Mouse (Mus musculus): ENCODE results near the gene Mrpl19. TPM values are rescaled to one million over a fixed set of nuclear protein-coding genes. Genes with fewer than 3 reads are reported as not detected.

Mrpl19 gene
- polyA plus RNA-seq, 1 experiment: 5.6 TPM

- no peak for DNase-seq
These were observed 348 bp upstream of the Mrpl19 start for GRCm38 (mm10) chr6:81966068-81966544.

GRCm38 (mm10) chr6:81960284-81960683, 5.5 kb downstream of the Mrpl19 start:
- no peaks in the 10 kb centered on the region for H3K27me3 ChIP-seq (ENCODE audit: control insufficient read depth, insufficient read depth, low read length)
- peaks cover 2% of the 10 kb centered on the region for H3K4me1 ChIP-seq (replicated peaks; ENCODE audit: control insufficient read depth, insufficient read depth, low read length)
- no peak overlapping the region for H3K27ac ChIP-seq (ENCODE audit: control insufficient read depth, insufficient read depth, low read length)
- 100% methylated on average over 1 of the region's 1 CpGs for WGBS
- DNase-seq: no peak
- TF ChIP-seq POLR2A (IDR thresholded peaks at IDR 0.05; ENCODE audit: control insufficient read depth, extremely low read depth, insufficient read depth, low read length, poor library complexity) (no peak), CTCF (IDR thresholded peaks at IDR 0.05; ENCODE audit: borderline replicate concordance, control insufficient read depth, extremely low read depth, insufficient read depth, low read length, poor library complexity) (no peak)
- peaks cover 45% of the 10 kb centered on the region for H3K36me3 ChIP-seq (ENCODE audit: control insufficient read depth, insufficient read depth, low read length)
- H3K4me3 ChIP-seq (ENCODE audit: control insufficient read depth, insufficient read depth, low read length): no peak overlapping the region

More at GRCm38 (mm10) chr6:81966068-81966544, 348 bp upstream of the Mrpl19 start:
- H3K4me1 ChIP-seq (replicated peaks; ENCODE audit: control insufficient read depth, insufficient read depth, low read length): peaks cover 3% of the 10 kb centered on the region
- no peak overlapping the region for H3K4me3 ChIP-seq (ENCODE audit: control insufficient read depth, insufficient read depth, low read length)
- 67% methylated on average over 2 of the region's 2 CpGs for WGBS
- TF ChIP-seq CTCF (IDR thresholded peaks at IDR 0.05; ENCODE audit: borderline replicate concordance, control insufficient read depth, extremely low read depth, insufficient read depth, low read length, poor library complexity) (no peak), POLR2A (IDR thresholded peaks at IDR 0.05; ENCODE audit: control insufficient read depth, extremely low read depth, insufficient read depth, low read length, poor library complexity) (no peak)
- no peaks in the 10 kb centered on the region for H3K27me3 ChIP-seq (ENCODE audit: control insufficient read depth, insufficient read depth, low read length)
- H3K27ac ChIP-seq (ENCODE audit: control insufficient read depth, insufficient read depth, low read length): no peak overlapping the region
- H3K36me3 ChIP-seq (ENCODE audit: control insufficient read depth, insufficient read depth, low read length): peaks cover 15% of the 10 kb centered on the region

- H3K27me3 ChIP-seq (ENCODE audit: control insufficient read depth, insufficient read depth, low read length): no peaks in the 10 kb centered on the region
- DNase-seq: no peak
- no peak overlapping the region for H3K4me3 ChIP-seq (ENCODE audit: control insufficient read depth, insufficient read depth, low read length)
- peaks cover 45% of the 10 kb centered on the region for H3K36me3 ChIP-seq (ENCODE audit: control insufficient read depth, insufficient read depth, low read length)
- 96% methylated on average over 8 of the region's 8 CpGs for WGBS
- H3K27ac ChIP-seq (ENCODE audit: control insufficient read depth, insufficient read depth, low read length): no peak overlapping the region
- H3K4me1 ChIP-seq (replicated peaks; ENCODE audit: control insufficient read depth, insufficient read depth, low read length): no peaks in the 10 kb centered on the region
- TF ChIP-seq POLR2A (IDR thresholded peaks at IDR 0.05; ENCODE audit: control insufficient read depth, extremely low read depth, insufficient read depth, low read length, poor library complexity) (no peak), CTCF (IDR thresholded peaks at IDR 0.05; ENCODE audit: borderline replicate concordance, control insufficient read depth, extremely low read depth, insufficient read depth, low read length, poor library complexity) (no peak)
These were observed 5.9 kb downstream of the Mrpl19 start for GRCm38 (mm10) chr6:81959866-81960265.

- no peak for DNase-seq
- Histone ChIP-seq H3K27ac (ENCODE audit: control insufficient read depth, insufficient read depth, low read length) (no peak overlapping the region), H3K4me1 (replicated peaks; ENCODE audit: control insufficient read depth, insufficient read depth, low read length) (no peaks in the 10 kb centered on the region), H3K27me3 (ENCODE audit: control insufficient read depth, insufficient read depth, low read length) (no peaks in the 10 kb centered on the region), H3K4me3 (ENCODE audit: control insufficient read depth, insufficient read depth, low read length) (no peak overlapping the region), H3K36me3 (ENCODE audit: control insufficient read depth, insufficient read depth, low read length) (peaks cover 47% of the 10 kb centered on the region)
- 96% methylated on average over 11 of the region's 11 CpGs for WGBS
- no peak for TF ChIP-seq CTCF (IDR thresholded peaks at IDR 0.05; ENCODE audit: borderline replicate concordance, control insufficient read depth, extremely low read depth, insufficient read depth, low read length, poor library complexity)
- TF ChIP-seq POLR2A (IDR thresholded peaks at IDR 0.05; ENCODE audit: control insufficient read depth, extremely low read depth, insufficient read depth, low read length, poor library complexity): no peak
These were observed 7.8 kb downstream of the Mrpl19 start for GRCm38 (mm10) chr6:81957992-81958391.

GRCm38 (mm10) chr6:81956399-81956798, 9.4 kb downstream of the Mrpl19 start:
- no peaks in the 10 kb centered on the region for H3K4me1 ChIP-seq (replicated peaks; ENCODE audit: control insufficient read depth, insufficient read depth, low read length)
- TF ChIP-seq CTCF (IDR thresholded peaks at IDR 0.05; ENCODE audit: borderline replicate concordance, control insufficient read depth, extremely low read depth, insufficient read depth, low read length, poor library complexity) (no peak), POLR2A (IDR thresholded peaks at IDR 0.05; ENCODE audit: control insufficient read depth, extremely low read depth, insufficient read depth, low read length, poor library complexity) (no peak)
- no peaks in the 10 kb centered on the region for H3K27me3 ChIP-seq (ENCODE audit: control insufficient read depth, insufficient read depth, low read length)
- peak; percentile 18 for DNase-seq
- 94% methylated on average over 4 of the region's 4 CpGs for WGBS
- peaks cover 47% of the 10 kb centered on the region for H3K36me3 ChIP-seq (ENCODE audit: control insufficient read depth, insufficient read depth, low read length)
- no peak overlapping the region for H3K4me3 ChIP-seq (ENCODE audit: control insufficient read depth, insufficient read depth, low read length)
- no peak overlapping the region for H3K27ac ChIP-seq (ENCODE audit: control insufficient read depth, insufficient read depth, low read length)

GRCm38 (mm10) chr6:81955133-81955532, 10.6 kb downstream of the Mrpl19 start:
- no peaks in the 10 kb centered on the region for H3K27me3 ChIP-seq (ENCODE audit: control insufficient read depth, insufficient read depth, low read length)
- H3K4me3 ChIP-seq (ENCODE audit: control insufficient read depth, insufficient read depth, low read length): no peak overlapping the region
- no peaks in the 10 kb centered on the region for H3K4me1 ChIP-seq (replicated peaks; ENCODE audit: control insufficient read depth, insufficient read depth, low read length)
- TF ChIP-seq CTCF (IDR thresholded peaks at IDR 0.05; ENCODE audit: borderline replicate concordance, control insufficient read depth, extremely low read depth, insufficient read depth, low read length, poor library complexity): no peak
- no peak for TF ChIP-seq POLR2A (IDR thresholded peaks at IDR 0.05; ENCODE audit: control insufficient read depth, extremely low read depth, insufficient read depth, low read length, poor library complexity)
- H3K36me3 ChIP-seq (ENCODE audit: control insufficient read depth, insufficient read depth, low read length): peaks cover 41% of the 10 kb centered on the region
- H3K27ac ChIP-seq (ENCODE audit: control insufficient read depth, insufficient read depth, low read length): no peak overlapping the region
- WGBS: 97% methylated on average over 5 of the region's 5 CpGs
- DNase-seq: no peak

GRCm38 (mm10) chr6:81946906-81947305, 18.9 kb downstream of the Mrpl19 start:
- H3K36me3 ChIP-seq (ENCODE audit: control insufficient read depth, insufficient read depth, low read length): peaks cover 30% of the 10 kb centered on the region
- no peaks in the 10 kb centered on the region for H3K4me1 ChIP-seq (replicated peaks; ENCODE audit: control insufficient read depth, insufficient read depth, low read length)
- 97% methylated on average over 6 of the region's 6 CpGs for WGBS
- no peaks in the 10 kb centered on the region for H3K27me3 ChIP-seq (ENCODE audit: control insufficient read depth, insufficient read depth, low read length)
- DNase-seq: no peak
- H3K27ac ChIP-seq (ENCODE audit: control insufficient read depth, insufficient read depth, low read length): no peak overlapping the region
- no peak for TF ChIP-seq POLR2A (IDR thresholded peaks at IDR 0.05; ENCODE audit: control insufficient read depth, extremely low read depth, insufficient read depth, low read length, poor library complexity)
- TF ChIP-seq CTCF (IDR thresholded peaks at IDR 0.05; ENCODE audit: borderline replicate concordance, control insufficient read depth, extremely low read depth, insufficient read depth, low read length, poor library complexity): no peak
- no peak overlapping the region for H3K4me3 ChIP-seq (ENCODE audit: control insufficient read depth, insufficient read depth, low read length)
